Mouse (Mus musculus): Measurements from ENCODE around the gene Slamf7.

Slamf7 gene

DNA sequence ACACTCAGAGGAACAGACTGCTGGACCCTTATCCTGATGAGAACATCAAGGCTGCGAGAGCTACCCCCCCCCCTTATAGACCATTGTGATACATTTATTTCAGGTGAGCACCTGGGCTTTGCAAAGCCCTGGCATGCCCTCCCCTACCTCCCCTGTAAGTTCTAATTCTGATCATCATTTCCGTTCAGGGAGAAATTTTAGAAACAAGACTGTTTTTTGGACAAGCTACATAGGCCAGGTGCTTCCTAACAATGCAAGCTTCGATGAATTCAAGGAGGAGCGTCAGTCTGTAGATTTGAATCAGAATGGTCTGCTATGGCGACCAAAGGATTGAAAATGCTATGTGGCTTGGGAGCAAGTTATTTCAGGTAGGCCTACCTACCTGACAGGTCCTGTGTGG lies 5.1 kb downstream of the Slamf7 start:
- TF ChIP-seq GATA4 (IDR thresholded peaks at IDR 0.05; ENCODE audit: insufficient replicate concordance, low read length) = no peak

DNA sequence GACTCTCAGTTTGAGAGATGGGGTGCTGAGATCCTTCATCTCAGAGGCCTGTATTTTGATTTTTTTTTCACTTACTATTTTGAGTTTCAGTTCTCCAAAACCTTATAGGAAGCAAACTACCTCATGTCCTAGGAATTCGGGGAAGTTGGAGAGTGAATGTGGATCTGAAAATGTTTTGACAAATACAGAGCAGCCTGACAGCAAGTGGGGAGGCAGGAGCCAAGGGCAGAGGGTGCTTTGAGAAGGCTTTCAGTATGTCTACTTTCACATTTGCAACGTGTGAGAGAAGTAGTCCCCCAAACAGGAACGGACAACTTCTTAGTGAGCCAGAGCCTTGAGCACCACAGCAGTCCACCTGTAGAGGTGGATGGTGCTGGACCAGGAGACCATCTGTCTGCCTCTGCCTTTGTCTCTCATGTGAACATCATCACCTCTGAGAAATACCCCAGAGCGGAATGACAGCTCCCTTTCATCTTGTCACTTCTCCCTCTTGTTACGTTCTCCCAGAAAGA lies 6.3 kb downstream of the Slamf7 start:
- no peak for TF ChIP-seq GATA4 (IDR thresholded peaks at IDR 0.05; ENCODE audit: insufficient replicate concordance, low read length)

DNA sequence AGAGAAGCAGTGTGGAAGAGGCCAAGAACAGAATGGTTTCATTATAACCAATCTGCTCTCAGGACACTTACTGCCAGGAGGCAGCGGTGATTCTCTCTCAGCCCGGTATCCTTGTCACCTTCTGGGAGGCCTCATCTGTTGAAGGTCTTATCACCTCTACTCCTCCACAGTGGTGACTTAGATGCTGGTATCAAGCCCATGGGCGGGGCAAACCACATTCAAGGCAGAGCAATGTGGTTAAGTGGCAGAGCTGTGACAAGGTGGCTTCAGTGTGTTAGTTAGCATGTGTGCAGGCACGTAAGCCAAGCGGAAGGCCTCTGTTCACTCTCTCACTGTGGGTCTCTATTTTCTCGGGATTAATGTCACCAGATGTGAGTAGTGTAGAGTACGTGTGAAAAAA lies 9.2 kb downstream of the Slamf7 start:
- no peak for TF ChIP-seq GATA4 (IDR thresholded peaks at IDR 0.05; ENCODE audit: insufficient replicate concordance, low read length)

DNA sequence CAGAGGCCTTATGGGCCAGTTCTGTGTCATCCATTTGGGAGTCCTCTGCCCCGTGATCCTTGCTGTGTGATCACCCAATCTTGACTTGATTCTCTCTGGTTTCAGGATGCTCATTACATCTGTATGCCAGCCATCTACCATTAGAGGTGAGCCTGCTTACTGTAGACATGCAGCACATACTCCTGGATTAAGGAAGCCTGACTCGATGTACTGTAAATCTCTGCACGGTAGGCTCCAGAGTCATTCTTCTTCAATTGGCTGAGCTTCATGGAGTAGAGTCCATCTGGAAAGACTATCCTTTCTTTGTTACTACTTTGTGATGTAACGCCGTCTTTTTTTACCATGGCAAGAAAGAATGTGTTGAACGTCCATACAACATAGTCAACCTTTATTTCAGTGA lies 12.0 kb downstream of the Slamf7 start:
- TF ChIP-seq GATA4 (IDR thresholded peaks at IDR 0.05; ENCODE audit: insufficient replicate concordance, low read length) = no peak

DNA sequence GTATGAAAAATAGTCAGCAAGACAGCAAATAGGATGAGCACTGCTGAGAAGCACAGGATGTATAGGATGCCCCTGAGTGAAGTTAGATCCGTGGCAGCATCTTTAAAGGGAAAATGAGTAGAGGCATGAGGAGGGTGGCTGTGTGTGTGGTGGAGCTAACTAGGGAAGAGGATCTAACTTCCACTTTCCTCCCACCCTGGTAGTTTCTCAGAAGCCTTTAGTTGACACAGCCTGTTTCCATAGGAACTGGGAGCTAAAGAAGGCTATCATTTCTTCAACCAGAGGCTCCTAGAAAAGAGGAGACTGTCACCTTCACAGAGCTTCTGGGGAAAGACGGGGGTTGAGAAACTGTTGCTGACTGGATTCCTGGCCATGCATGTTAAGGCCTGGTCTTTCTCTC lies 14.1 kb downstream of the Slamf7 start:
- TF ChIP-seq GATA4 (IDR thresholded peaks at IDR 0.05; ENCODE audit: insufficient replicate concordance, low read length) = no peak

DNA sequence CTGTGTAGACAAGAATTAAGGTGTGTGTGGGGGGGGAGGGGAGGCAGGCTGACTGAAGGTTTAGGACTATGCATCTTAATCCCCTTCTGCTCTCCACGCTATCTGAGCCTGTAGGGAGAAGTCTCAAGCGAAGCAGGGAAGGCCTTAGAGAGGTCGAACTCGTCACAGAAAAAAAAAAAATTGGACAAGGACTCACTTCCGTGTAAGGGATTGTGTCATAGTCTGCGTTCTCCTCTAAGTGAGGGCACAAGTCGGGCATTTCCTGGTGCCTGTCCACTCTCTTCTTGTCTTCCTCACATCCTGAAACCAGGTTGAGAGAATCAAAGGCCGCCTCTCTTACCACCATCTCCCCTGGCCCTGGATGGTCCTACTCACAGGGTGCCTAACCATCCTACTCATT lies 15.7 kb downstream of the Slamf7 start:
- TF ChIP-seq GATA4 (IDR thresholded peaks at IDR 0.05; ENCODE audit: insufficient replicate concordance, low read length) = no peak

DNA sequence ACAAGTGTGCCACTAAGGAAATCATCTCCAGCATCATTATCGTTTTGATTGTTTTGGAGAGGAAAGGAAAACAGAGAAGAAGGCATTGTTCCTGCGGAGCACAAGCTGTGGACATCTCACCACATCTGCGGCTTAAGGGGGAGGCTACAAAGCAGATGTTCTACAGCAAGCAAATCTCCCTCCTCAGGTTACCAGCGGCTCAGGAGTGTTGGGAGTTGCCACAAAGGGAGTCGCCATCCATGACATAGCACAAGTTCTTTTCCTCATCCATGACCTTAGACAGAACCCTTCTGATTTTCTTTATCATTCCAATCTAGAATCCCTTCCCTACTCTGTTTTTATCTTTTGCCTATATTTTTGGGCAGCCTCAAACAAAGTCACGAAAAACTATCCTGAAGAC lies 17.1 kb downstream of the Slamf7 start:
- no peak for TF ChIP-seq GATA4 (IDR thresholded peaks at IDR 0.05; ENCODE audit: insufficient replicate concordance, low read length)

DNA sequence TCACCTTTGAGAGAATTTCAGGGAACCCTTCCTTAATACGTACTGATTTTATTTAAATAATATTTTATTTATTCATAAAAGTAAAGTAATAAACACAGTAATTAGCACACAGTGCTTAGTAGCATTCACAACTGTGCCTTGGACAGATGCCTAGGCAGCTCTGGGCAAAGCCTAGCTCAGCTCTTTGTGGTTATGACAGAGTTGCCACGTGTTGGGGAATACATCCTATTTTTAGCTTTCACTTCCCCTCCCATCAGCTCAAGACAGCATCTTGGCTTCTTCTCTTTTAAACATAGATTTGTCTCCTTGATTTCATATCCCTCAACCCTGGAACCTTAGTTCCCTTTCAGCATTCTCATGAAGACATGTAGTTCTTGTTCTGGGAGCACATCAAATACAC lies 21.4 kb downstream of the Slamf7 start:
- TF ChIP-seq GATA4 (IDR thresholded peaks at IDR 0.05; ENCODE audit: insufficient replicate concordance, low read length) = no peak

DNA sequence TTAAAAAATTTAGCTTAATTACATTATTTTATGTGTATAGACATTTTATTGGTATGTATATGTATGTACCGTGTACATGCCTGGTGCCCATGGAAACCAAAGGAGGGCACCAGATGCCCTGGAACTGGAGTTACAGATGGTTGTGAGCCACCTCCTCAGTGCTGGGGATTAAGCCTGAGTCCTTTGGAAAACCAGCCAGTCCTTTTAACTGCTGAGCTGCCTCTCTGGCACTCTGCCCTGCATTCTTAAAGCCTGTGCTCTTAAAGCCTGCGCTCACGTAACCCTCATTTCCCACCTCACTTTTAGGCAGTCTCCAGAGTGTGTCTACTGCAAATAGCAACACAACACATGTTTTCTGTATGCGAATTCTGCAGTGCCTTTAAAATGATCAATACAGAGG lies 21.9 kb downstream of the Slamf7 start:
- TF ChIP-seq GATA4 (IDR thresholded peaks at IDR 0.05; ENCODE audit: insufficient replicate concordance, low read length) = no peak

DNA sequence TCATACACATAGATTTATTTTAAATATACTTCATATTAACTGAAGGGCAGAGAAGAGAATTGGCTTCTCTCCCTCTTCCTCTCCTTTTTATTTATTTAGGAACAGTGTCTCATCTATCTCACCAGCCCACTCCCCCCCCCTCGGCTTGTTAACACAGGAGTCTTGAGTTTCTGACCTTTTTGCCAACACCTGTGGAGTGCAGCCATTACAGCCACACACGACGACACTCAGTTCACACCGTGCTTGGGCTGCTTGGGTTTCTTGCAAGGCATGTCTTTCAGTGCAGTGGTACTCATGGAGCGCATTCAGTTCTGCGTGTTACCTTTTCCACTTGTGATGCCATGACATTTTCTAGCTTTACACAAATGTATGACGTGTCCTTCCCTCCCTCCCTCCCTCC lies 22.8 kb downstream of the Slamf7 start:
- TF ChIP-seq GATA4 (IDR thresholded peaks at IDR 0.05; ENCODE audit: insufficient replicate concordance, low read length) = no peak

DNA sequence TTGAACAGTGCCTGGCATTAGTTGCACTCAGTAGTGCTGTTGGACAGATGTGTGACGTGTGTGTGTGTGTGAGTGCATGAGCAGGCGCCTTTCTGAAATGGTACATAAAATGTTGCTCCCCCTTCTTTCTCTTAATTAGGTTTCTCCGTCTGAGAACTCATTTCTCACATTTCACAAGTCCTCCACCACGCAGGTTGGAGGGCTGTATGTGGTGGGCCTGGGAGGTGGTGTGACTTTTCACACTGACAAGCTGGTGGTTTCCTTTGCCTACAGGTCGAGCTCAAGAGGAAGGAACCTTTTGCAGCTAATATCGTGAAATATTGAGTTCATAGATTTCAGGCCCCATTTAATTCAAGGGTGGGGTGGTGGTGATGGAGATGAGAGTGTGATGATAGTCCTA lies 23.7 kb downstream of the Slamf7 start:
- no peak for TF ChIP-seq GATA4 (IDR thresholded peaks at IDR 0.05; ENCODE audit: insufficient replicate concordance, low read length)

DNA sequence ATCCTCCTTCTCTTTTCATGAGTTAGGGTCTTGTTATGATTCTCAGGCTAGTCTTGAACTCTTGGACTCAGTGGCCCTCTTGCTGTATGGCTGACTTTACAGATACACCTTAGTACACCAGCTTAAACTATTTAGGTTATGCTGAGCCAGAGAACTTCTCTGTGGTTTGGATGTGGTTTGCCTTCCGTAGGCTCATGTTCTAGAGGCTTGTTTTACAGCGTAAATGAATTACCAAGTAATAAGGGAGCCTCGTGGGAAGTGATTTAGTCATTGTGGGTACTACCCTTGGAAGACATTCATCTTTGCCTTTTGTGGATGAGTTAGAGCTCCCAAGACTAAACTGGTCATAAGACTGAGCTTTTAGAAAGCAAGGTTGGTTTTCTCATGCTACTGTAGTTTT lies 25.0 kb downstream of the Slamf7 start:
- TF ChIP-seq GATA4 (IDR thresholded peaks at IDR 0.05; ENCODE audit: insufficient replicate concordance, low read length) = no peak

DNA sequence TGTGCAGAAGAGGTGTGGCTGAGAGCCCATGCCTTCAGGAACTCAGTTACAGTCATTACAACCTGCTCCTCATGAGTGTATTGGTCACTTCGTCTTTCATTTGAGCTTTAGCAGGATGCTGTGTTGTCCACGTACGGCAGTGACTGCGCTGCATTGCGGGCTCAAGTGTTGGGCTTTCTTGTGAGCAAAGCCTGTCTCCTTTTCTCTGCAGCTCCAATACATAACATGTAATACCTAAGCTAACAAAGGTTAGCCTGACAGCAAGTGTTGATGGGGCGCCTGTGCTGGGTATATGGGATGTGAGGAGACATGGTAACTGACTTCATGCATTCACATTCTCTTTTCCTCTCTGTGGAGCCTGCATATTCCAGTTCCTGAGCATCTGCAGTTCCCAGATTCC lies 32.7 kb downstream of the Slamf7 start:
- no peak for TF ChIP-seq GATA4 (IDR thresholded peaks at IDR 0.05; ENCODE audit: insufficient replicate concordance, low read length)

DNA sequence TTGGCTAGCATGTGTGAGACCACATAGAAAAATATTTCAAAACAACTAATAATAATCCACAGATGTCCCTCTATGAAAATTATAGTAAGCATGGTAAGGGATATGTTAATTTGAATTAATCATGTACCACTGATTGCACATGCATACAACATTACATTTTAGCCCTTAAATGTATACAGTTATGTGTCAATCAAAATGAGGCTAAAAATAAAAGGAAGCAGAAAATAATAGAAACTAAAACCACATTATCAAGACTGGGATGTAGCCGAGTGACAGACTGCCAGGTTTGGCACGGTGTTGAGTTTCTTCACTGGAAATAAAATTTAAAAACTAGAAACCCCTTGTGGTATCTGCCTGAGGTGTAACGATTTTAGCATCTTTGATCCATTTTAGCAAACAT lies 33.2 kb downstream of the Slamf7 start:
- no peak for TF ChIP-seq GATA4 (IDR thresholded peaks at IDR 0.05; ENCODE audit: insufficient replicate concordance, low read length)

DNA sequence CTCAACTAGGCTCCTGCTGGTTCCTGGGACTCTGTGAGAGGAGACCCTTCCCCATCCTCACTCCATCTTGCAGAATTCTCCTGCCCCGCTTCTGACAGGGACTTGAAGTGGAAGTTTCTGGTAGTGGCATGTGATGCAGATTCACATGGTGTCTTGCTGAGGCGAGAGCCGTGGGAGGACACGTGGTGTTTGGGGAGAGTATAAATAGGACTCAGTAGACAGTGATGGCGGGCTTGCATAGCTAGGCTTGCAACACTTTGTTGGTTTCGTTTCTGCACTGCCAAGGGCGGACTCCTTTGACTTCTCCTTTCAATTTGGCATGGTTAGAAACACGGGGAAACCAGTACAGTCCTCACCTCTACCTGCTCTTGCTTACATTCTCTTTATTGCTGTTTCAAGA lies 33.8 kb downstream of the Slamf7 start:
- no peak for TF ChIP-seq GATA4 (IDR thresholded peaks at IDR 0.05; ENCODE audit: insufficient replicate concordance, low read length)

DNA sequence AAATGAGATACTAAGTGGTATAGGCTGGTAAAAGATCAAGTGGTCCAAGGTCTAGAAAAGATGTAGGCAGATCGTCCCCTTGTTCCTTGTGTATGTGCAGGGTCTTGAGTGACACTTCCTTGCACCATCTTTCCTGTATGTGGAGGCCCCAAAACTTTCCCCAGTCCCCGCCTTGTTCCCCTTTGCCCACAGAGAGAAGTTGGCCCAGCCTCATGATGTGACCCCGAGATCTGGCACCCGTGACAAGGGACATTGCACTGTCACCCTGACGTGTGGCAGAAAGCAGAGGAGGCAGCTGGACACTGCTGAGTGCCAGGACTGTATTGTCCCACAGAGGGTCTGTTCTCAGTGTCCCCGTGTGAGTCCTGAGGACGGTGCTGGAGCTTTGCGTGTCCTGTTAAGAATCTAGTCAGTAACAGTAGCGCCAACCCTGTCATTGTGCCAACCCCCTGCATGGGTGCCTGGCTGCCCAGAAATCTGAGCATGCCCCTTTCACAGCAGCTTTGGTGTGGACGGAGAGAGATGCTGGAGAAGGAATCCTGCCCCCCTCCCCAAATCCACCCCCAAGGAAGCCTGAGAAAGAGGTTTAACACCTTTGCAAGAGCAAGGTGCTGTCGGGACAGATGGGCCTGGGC lies 35.8 kb downstream of the Slamf7 start:
- TF ChIP-seq GATA4 (IDR thresholded peaks at IDR 0.05; ENCODE audit: insufficient replicate concordance, low read length) = no peak

DNA sequence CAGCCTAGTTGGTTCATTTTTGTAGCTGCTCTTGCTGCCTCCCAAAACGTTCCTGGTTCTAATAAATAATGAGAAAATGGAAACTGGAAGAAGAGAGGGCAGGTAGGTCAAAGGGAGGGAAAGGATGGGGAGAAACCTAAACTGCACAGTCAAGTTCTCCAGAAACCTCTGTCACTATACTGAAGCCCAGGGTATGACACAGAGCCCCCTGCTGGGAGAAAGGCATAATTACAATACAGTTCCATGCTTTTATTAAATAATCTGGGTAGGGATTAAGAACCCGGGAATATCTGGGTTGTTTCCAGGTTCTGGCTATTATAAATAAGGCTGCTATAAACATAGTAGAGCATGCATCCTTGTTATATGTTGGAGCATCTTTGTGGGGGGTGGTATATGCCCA lies 38.9 kb downstream of the Slamf7 start:
- TF ChIP-seq GATA4 (IDR thresholded peaks at IDR 0.05; ENCODE audit: insufficient replicate concordance, low read length) = no peak
